Mouse (Mus musculus) heart, embryonic 14.5 days (tissue): ENCODE results near the gene Sun1. TPM values are rescaled to one million over a fixed set of nuclear protein-coding genes. Genes with fewer than 3 reads are reported as not detected.

ENCODE experiments used
- ATAC-seq: fragments of 200-750 bp; cut with Nextera tagmentation; 2 replicates; pipeline ENCODE4 v1.8.0; 2017; ENCODE audit warnings: low read depth, moderate TSS enrichment; ENCODE audit not compliant: insufficient number of reproducible peaks, insufficient read depth, low FRiP score
- H3K27ac ChIP-seq, 2 experiments: fragments of 200-500 bp in 1 of 2; fragments of 300-500 bp in 1 of 2; sonication (generic) in 1 of 2; replicated peaks in 1 of 2; 2 replicates each; pipeline ENCODE4 v1.5.1; 2012 to 2014; ENCODE audit warnings: low read depth in 2 of 2, low read length in 2 of 2, control low read depth in 1 of 2, mild to moderate bottlenecking in 1 of 2, mixed read lengths in 1 of 2; ENCODE audit not compliant: control insufficient read depth in 1 of 2, insufficient read depth in 1 of 2
- H3K27me3 ChIP-seq: fragments of 300-500 bp; sonication (generic); 2 replicates; pipeline ENCODE4 v1.6.1; 2014; ENCODE audit warnings: mild to moderate bottlenecking, low read length, control low read depth; ENCODE audit not compliant: control insufficient read depth, insufficient read depth
- H3K36me3 ChIP-seq: fragments of 300-500 bp; sonication (generic); 2 replicates; pipeline ENCODE4 v1.6.1; 2014; ENCODE audit warnings: mild to moderate bottlenecking, control low read depth, low read length, mixed read lengths; ENCODE audit not compliant: control insufficient read depth, insufficient read depth
- H3K4me1 ChIP-seq, 2 experiments: fragments of 200-500 bp in 1 of 2; fragments of 300-500 bp in 1 of 2; sonication (generic) in 1 of 2; 2 replicates each; pipeline ENCODE4 v1.6.1; 2012 to 2014; ENCODE audit warnings: low read length in 2 of 2, control low read depth in 1 of 2, mixed read lengths in 1 of 2; ENCODE audit not compliant: control insufficient read depth in 2 of 2, insufficient read depth in 2 of 2
- H3K4me2 ChIP-seq: fragments of 300-500 bp; sonication (generic); 2 replicates; pipeline ENCODE4 v1.6.1; 2014; ENCODE audit warnings: mild to moderate bottlenecking, low read length
- H3K4me3 ChIP-seq, 2 experiments: fragments of 200-500 bp in 1 of 2; fragments of 300-500 bp in 1 of 2; sonication (generic) in 1 of 2; 2 replicates each; pipeline ENCODE4 v1.5.1; 2012 to 2014; ENCODE audit warnings: low read length in 2 of 2, mild to moderate bottlenecking in 2 of 2, control low read depth in 1 of 2, low read depth in 1 of 2, moderate library complexity in 1 of 2; ENCODE audit not compliant: control insufficient read depth in 1 of 2, insufficient read depth in 1 of 2
- H3K9ac ChIP-seq: fragments of 300-500 bp; sonication (generic); 2 replicates; pipeline ENCODE4 v1.6.1; 2014; ENCODE audit warnings: mild to moderate bottlenecking, low read length
- H3K9me3 ChIP-seq: fragments of 300-500 bp; sonication (generic); 2 replicates; pipeline ENCODE4 v1.6.1; 2016; ENCODE audit warnings: low read length, control low read depth; ENCODE audit not compliant: control insufficient read depth
- WGBS: fragments of 180-500 bp; shearing (Covaris S2); extraction: QIAGEN DNeasy Blood & Tissue Kit; methylation state at CpG from one replicate; pipeline ENCODE4 v1.1.7; 2014; 5-methylcytosine and 5-hydroxymethylcytosine counted together
- polyA plus RNA-seq: library from polyadenylated mRNA; unstranded; fragments of >200 nt; fragmentation: Nextera tagmentation; extraction: Ambion mirVana; gene quantifications from 2 replicates; pipeline ENCODE4 v1.2.1, GENCODE M21; 2014

Sun1 gene
- polyA plus RNA-seq, 1 experiment from 2014 or later: 41.4 TPM

GRCm38 (mm10) chr5:139286142-139286941, 85.9 kb downstream of the Sun1 start:
- Histone ChIP-seq H3K4me2 (no peak overlapping the region), H3K36me3 (no peaks in the 10 kb centered on the region), H3K27ac (no peak overlapping the region), H3K9me3 (no peaks in the 10 kb centered on the region), H3K4me1 (peaks cover 3 to 4% of the 10 kb centered on the region in 2 experiments; a peak in 2 of 4 replicates), H3K27me3 (no peaks in the 10 kb centered on the region), H3K4me3 (no peak overlapping the region), H3K9ac (no peak overlapping the region)
- no peak for ATAC-seq
- 57% methylated on average over 14 of the region's 14 CpGs for WGBS

GRCm38 (mm10) chr5:139287099-139287498, 86.7 kb downstream of the Sun1 start:
- ATAC-seq: no peak
- Histone ChIP-seq H3K27me3 (no peaks in the 10 kb centered on the region), H3K27ac (no peak overlapping the region), H3K9me3 (no peaks in the 10 kb centered on the region), H3K4me2 (no peak overlapping the region), H3K4me1 (peaks cover under 1 to 2% of the 10 kb centered on the region in 2 experiments; a peak in 1 of 4 replicates), H3K9ac (no peak overlapping the region), H3K36me3 (no peaks in the 10 kb centered on the region), H3K4me3 (no peak overlapping the region)
- 81% methylated on average over 5 of the region's 5 CpGs for WGBS

- Histone ChIP-seq H3K9me3 (no peaks in the 10 kb centered on the region), H3K4me1 (peaks cover 0 to 3% of the 10 kb centered on the region in 2 experiments; a peak in 1 of 4 replicates), H3K9ac (no peak overlapping the region), H3K4me3 (no peak overlapping the region), H3K27ac (no peak overlapping the region), H3K4me2 (no peak overlapping the region), H3K36me3 (no peaks in the 10 kb centered on the region), H3K27me3 (no peaks in the 10 kb centered on the region)
- ATAC-seq: no peak
- WGBS: 76% methylated on average over 4 of the region's 4 CpGs
Measured at GRCm38 (mm10) chr5:139287787-139288186, 87.3 kb downstream of the Sun1 start.

- ATAC-seq: no peak
- 75% methylated on average over 4 of the region's 4 CpGs for WGBS
- no peaks in the 10 kb centered on the region for H3K27me3 ChIP-seq
- no peak overlapping the region for H3K4me3 ChIP-seq
- H3K9me3 ChIP-seq: no peaks in the 10 kb centered on the region
- no peak overlapping the region for H3K4me2 ChIP-seq
- peaks cover 0 to 3% of the 10 kb centered on the region in 2 experiments; a peak in 1 of 4 replicates for H3K4me1 ChIP-seq
- no peak overlapping the region for H3K9ac ChIP-seq
- no peaks in the 10 kb centered on the region for H3K36me3 ChIP-seq
- H3K27ac ChIP-seq: no peak overlapping the region
Measured at GRCm38 (mm10) chr5:139288591-139288990, 88.2 kb downstream of the Sun1 start.

- H3K36me3 ChIP-seq: no peaks in the 10 kb centered on the region
- no peak for ATAC-seq
Measured at GRCm38 (mm10) chr5:139290467-139291259, 90.2 kb downstream of the Sun1 start.

GRCm38 (mm10) chr5:139291811-139292560, 91.5 kb downstream of the Sun1 start:
- WGBS: 63% methylated on average over 6 of the region's 6 CpGs
- Histone ChIP-seq H3K4me3 (no peak overlapping the region), H3K9me3 (no peaks in the 10 kb centered on the region), H3K4me1 (peaks cover 0 to 3% of the 10 kb centered on the region in 2 experiments; a peak in 1 of 4 replicates), H3K27me3 (no peaks in the 10 kb centered on the region), H3K4me2 (no peak overlapping the region), H3K27ac (no peak overlapping the region), H3K36me3 (no peaks in the 10 kb centered on the region), H3K9ac (no peak overlapping the region)
- ATAC-seq: no peak

More at GRCm38 (mm10) chr5:139290467-139291259, 90.2 kb downstream of the Sun1 start:
- Histone ChIP-seq H3K9me3 (no peaks in the 10 kb centered on the region), H3K4me1 (peaks cover 0 to 3% of the 10 kb centered on the region in 2 experiments; a peak in 1 of 4 replicates), H3K27ac (no peak overlapping the region), H3K4me2 (no peak overlapping the region), H3K9ac (no peak overlapping the region), H3K4me3 (no peak overlapping the region), H3K27me3 (no peaks in the 10 kb centered on the region)
- 77% methylated on average over 12 of the region's 12 CpGs for WGBS

- no peaks in the 10 kb centered on the region for H3K27me3 ChIP-seq
- 76% methylated on average over 2 of the region's 2 CpGs for WGBS
- peaks cover 0 to 3% of the 10 kb centered on the region in 2 experiments; a peak in 1 of 4 replicates for H3K4me1 ChIP-seq
- H3K4me2 ChIP-seq: no peak overlapping the region
- H3K9me3 ChIP-seq: no peaks in the 10 kb centered on the region
- H3K9ac ChIP-seq: no peak overlapping the region
- no peak for ATAC-seq
- H3K36me3 ChIP-seq: no peaks in the 10 kb centered on the region
- no peak overlapping the region for H3K4me3 ChIP-seq
- H3K27ac ChIP-seq: no peak overlapping the region
Measured at GRCm38 (mm10) chr5:139294089-139294488, 93.7 kb downstream of the Sun1 start.
